Mouse (Mus musculus) liver, postnatal 0 days (tissue): ENCODE results near the gene Igfbp5. TPM values are rescaled to one million over a fixed set of nuclear protein-coding genes. Genes with fewer than 3 reads are reported as not detected.

Experiments used
- ATAC-seq: fragments of 200-750 bp; cut with Nextera tagmentation; 2 replicates; pipeline ENCODE4 v1.8.0; 2017; ENCODE audit warnings: mild to moderate bottlenecking, moderate library complexity
- DNase-seq: peaks from one replicate; pipeline ENCODE4 v3.0.0-alpha.2; 2016
- H3K27ac ChIP-seq: fragments of 300-500 bp; sonication (generic); 2 replicates; pipeline ENCODE4 v1.5.1; 2014; ENCODE audit warnings: antibody characterized with exemption, moderate library complexity, mild to moderate bottlenecking, low read depth
- H3K27me3 ChIP-seq: fragments of 300-500 bp; sonication (generic); 2 replicates; pipeline ENCODE4 v1.6.1; 2014; ENCODE audit warnings: low read length, control low read depth, mixed read lengths; ENCODE audit not compliant: insufficient read depth
- H3K36me3 ChIP-seq: fragments of 300-500 bp; sonication (generic); replicated peaks from 2 replicates; pipeline ENCODE4 v1.6.1; 2014; ENCODE audit warnings: mild to moderate bottlenecking, control low read depth, low read length, moderate library complexity, mixed read lengths; ENCODE audit not compliant: insufficient read depth
- H3K4me1 ChIP-seq: fragments of 300-500 bp; sonication (generic); 2 replicates; pipeline ENCODE4 v1.6.1; 2014; ENCODE audit warnings: antibody characterized with exemption, mild to moderate bottlenecking, control low read depth; ENCODE audit not compliant: insufficient read depth
- H3K4me2 ChIP-seq: fragments of 300-500 bp; sonication (generic); 2 replicates; pipeline ENCODE4 v1.6.1; 2014; ENCODE audit warnings: low read depth, mild to moderate bottlenecking, low read length, moderate library complexity, mixed read lengths
- H3K4me3 ChIP-seq: fragments of 300-500 bp; sonication (generic); 2 replicates; pipeline ENCODE4 v1.5.1; 2014; ENCODE audit warnings: low read depth, low read length
- H3K9ac ChIP-seq: fragments of 300-500 bp; sonication (generic); replicated peaks from 2 replicates; pipeline ENCODE4 v1.6.1; 2014; ENCODE audit warnings: mild to moderate bottlenecking, moderate library complexity
- H3K9me3 ChIP-seq: fragments of 300-500 bp; sonication (generic); 2 replicates; pipeline ENCODE4 v1.6.1; 2016; ENCODE audit warnings: mild to moderate bottlenecking, control low read depth, low read length, mixed read lengths
- CTCF ChIP-seq: sonication (generic); IDR thresholded peaks from 2 replicates; pipeline ENCODE4 v1.5.1; 2016; ENCODE audit warnings: antibody characterized with exemption, low read depth
- EP300 ChIP-seq: IDR thresholded peaks from 2 replicates; pipeline ENCODE4 v1.6.1; 2016; ENCODE audit warnings: antibody characterized with exemption, low read depth, mild to moderate bottlenecking
- WGBS: fragments of 180-500 bp; shearing (Covaris S2); extraction: QIAGEN DNeasy Blood & Tissue Kit; methylation state at CpG from one replicate; pipeline ENCODE4 v1.1.7; 2014; ENCODE audit not compliant: insufficient replicate concordance; 5-methylcytosine and 5-hydroxymethylcytosine counted together
- polyA plus RNA-seq: library from polyadenylated mRNA; unstranded; fragments of >200 nt; fragmentation: Nextera tagmentation; extraction: Ambion mirVana; gene quantifications from 2 replicates; pipeline ENCODE4 v1.2.1, GENCODE M21; 2015

Gene Igfbp5
- polyA plus RNA-seq, 1 experiment from 2014 or later: 2.4 TPM

DNA sequence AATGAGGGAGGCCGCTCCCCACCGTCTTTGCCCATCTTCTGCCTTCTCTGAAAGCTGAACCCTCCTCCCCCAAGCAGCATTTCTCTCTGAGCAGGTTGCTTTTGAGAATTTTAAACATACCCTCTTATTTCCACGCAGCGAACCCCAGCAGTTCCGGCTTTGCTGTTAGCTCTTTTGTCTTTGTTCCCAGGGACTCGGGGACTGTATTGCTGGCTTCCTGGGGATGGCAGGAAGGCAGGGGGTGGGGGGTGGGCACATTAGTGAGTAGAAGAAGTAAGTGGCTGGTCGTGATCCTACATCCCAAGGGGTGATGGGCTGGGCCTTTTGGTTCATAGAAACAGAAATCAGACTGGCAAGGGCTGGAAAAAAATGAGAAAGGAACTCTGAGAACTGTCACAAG, 47.8 kb downstream of the Igfbp5 start:
- Histone ChIP-seq H3K4me1 (peaks cover 8% of the 10 kb centered on the region; the same call in 1 of the 2 replicates), H3K27ac (0 out of 2 replicates have a peak overlapping the region, but pooled peaks have one; percentile 3), H3K36me3 (0 out of 2 replicates have a peak, but pooled peaks cover 5% of the 10 kb centered on the region), H3K4me3 (peak overlapping the region; percentile 61), H3K4me2 (peak overlapping the region; percentile 66), H3K9ac (peak overlapping the region; percentile 80), H3K9me3 (no peaks in the 10 kb centered on the region), H3K27me3 (peaks cover 20% of the 10 kb centered on the region)
- 11% methylated on average over 7 of the region's 7 CpGs for WGBS
- DNase-seq (no peak), ATAC-seq (no peak)
- TF ChIP-seq CTCF (no peak), EP300 (no peak)

DNA sequence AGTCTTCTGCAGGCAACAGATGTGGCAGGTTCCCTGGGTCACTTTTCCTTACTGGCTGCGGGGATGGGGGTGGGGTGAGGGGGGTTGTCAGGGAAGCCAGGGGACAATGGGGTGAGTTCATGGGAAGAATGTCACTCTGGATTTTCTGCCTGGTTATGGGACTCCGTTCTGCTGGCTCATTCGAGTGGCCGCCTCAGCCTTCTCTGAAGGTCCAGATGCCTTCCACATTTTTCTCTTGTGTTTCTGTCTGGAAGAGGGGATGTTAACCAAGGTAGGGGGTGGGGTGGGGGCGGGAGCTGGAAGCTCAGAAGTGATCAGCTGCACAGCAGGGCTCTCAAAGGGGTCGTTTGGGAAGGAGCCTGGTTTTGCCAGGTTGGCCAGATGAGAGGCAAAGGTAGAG, 48.2 kb downstream of the Igfbp5 start:
- 0 out of 2 replicates have a peak, but pooled peaks cover 5% of the 10 kb centered on the region for H3K36me3 ChIP-seq
- H3K9ac ChIP-seq: peak overlapping the region; percentile 80
- peaks cover 8% of the 10 kb centered on the region; the same call in 1 of the 2 replicates for H3K4me1 ChIP-seq
- peak overlapping the region; percentile 66 for H3K4me2 ChIP-seq
- no peak for DNase-seq
- H3K27me3 ChIP-seq: peaks cover 20% of the 10 kb centered on the region
- 0 out of 2 replicates have a peak overlapping the region, but pooled peaks have one; percentile 3 for H3K27ac ChIP-seq
- no peaks in the 10 kb centered on the region for H3K9me3 ChIP-seq
- no peak for ATAC-seq
- H3K4me3 ChIP-seq: peak overlapping the region; percentile 61
- no peak for TF ChIP-seq CTCF
- 20% methylated on average over 6 of the region's 6 CpGs for WGBS

DNA sequence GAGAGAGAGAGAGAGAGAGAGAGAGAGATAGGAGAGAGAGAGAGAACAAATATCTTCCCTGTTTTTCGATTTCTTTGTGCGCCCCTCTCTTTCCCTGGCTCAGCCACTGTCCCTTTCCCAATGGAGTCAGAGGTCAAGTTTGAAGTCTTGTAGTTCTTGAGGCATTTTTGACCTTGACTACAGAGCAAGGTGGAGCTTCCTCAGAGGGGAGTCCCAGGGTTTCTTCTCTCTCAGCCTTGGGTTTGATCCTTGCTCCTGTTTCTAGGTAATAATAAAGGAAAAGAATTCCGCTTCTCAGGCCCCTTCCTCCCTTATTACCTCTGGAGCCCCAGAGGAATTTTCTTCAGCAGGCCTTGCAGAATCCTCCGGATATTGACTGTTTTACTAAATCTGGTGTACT, 48.8 kb downstream of the Igfbp5 start:
- Histone ChIP-seq H3K9me3 (no peaks in the 10 kb centered on the region), H3K27ac (peak overlapping the region; percentile 79; the same call in 1 of the 2 replicates), H3K36me3 (0 out of 2 replicates have a peak, but pooled peaks cover 5% of the 10 kb centered on the region), H3K4me1 (peaks cover 8% of the 10 kb centered on the region; the same call in 1 of the 2 replicates), H3K9ac (peak overlapping the region; percentile 80), H3K4me3 (peak overlapping the region; percentile 61), H3K27me3 (peaks cover 20% of the 10 kb centered on the region), H3K4me2 (peak overlapping the region; percentile 66)
- DNase-seq (no peak), ATAC-seq (no peak)
- WGBS: 25% methylated on average over 4 of the region's 4 CpGs
- TF ChIP-seq EP300 (no peak), CTCF (no peak)

DNA sequence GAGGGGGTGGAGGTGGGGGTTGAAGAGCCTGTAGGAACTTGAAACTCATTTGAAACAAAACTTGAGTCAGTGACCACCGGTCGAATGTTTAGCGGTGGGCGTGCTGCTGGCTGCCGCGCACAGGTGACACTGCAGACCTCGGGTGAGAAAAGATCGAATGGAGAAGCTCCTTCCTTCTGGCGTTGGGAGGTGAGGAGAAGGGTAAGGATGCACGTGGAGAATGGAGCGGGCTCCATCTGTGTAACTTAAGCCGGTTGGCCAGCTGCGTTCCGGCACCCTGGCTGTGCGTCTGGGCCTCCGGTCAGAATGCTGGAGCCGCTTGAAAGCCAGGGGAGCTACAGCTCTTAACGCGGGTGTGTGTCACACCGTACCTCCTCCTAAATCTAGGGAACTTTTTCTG, 49.4 kb downstream of the Igfbp5 start:
- TF ChIP-seq EP300: no peak
- no peak for TF ChIP-seq CTCF
- H3K4me2 ChIP-seq: no peak overlapping the region; the same call in 1 of the 2 replicates
- ATAC-seq (no peak), DNase-seq (no peak)
- WGBS: 1% methylated on average over 20 of the region's 20 CpGs
- H3K27me3 ChIP-seq: peaks cover 20% of the 10 kb centered on the region
- H3K9me3 ChIP-seq: no peaks in the 10 kb centered on the region
- H3K4me1 ChIP-seq: peaks cover 6% of the 10 kb centered on the region; the same call in 1 of the 2 replicates
- peak overlapping the region; percentile 79 for H3K27ac ChIP-seq
- H3K4me3 ChIP-seq: peak overlapping the region; percentile 61
- H3K36me3 ChIP-seq: no peaks in the 10 kb centered on the region
- peak overlapping the region; percentile 80 for H3K9ac ChIP-seq

DNA sequence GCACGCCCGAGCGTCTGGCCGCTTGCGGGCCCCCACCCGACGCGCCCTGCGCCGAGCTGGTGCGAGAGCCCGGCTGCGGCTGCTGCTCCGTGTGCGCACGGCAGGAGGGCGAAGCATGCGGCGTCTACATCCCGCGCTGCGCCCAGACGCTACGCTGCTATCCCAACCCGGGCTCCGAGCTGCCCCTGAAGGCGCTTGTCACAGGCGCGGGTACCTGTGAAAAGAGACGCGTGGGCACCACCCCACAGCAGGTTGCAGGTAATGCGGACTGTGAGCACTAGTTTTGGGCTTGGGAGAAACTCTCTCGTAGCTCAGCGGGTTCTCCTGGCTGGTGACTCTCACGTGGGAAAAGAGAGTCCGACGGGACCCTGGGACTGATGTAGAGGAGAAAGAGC, 50.0 kb downstream of the Igfbp5 start:
- Histone ChIP-seq H3K4me3 (peak overlapping the region; percentile 61), H3K27ac (peak overlapping the region; percentile 79), H3K4me1 (peaks cover 5% of the 10 kb centered on the region; the same call in 1 of the 2 replicates), H3K27me3 (peaks cover 20% of the 10 kb centered on the region), H3K4me2 (peak overlapping the region; percentile 66), H3K9ac (peak overlapping the region; percentile 80), H3K36me3 (no peaks in the 10 kb centered on the region), H3K9me3 (no peaks in the 10 kb centered on the region)
- 6% methylated on average over 37 of the region's 37 CpGs for WGBS
- ATAC-seq: peak; percentile 17
- no peak for DNase-seq
- no peak for TF ChIP-seq CTCF
- no peak for TF ChIP-seq EP300

DNA sequence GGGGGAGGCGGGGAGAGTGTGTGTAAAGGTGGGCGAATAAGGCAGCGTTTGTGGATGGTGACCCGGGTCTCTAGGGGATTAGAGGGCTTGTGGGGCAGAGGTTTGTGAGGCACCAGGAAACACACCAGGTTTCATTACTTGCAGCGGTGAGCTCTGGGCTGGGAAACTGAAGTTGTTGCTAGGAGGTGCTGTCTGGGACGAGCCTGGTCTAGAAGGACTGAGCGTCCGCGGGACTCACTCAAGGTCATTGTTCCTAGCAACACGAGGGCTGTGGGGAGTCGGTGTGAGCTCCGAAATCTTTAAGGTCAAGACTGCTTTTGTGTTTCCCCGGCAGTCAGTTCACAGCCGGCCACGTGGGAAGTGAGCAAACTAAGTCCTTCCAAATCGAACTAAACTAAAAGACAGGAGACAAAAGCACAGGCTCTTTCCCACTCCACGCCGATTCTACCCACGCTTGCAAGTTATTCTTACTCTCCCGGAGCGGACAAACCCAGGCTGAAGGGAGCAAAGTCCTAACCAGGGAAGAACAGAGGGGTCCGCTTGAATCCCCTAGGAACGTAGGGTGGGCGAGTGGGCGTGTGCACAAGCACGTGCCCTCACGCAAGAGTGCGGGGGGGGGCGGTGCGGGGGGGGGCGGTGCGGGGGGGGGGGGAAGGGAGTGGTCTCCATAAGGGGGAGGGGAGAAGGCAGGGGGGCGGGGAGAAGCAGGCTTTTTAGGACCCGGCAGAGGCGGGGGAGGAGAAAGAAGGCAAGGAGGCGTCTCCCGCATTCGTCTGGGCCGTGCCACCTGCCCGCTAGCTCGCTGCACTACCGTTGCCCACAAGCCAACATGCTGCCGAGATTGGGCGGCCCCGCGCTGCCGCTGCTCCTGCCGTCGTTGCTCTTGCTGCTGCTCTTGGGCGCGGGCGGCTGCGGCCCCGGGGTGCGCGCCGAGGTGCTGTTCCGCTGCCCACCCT, 50.7 kb downstream of the Igfbp5 start, which contains the start of gene Igfbp2:
Gene Igfbp2, plus strand, starts transcription at position 753 of the 956 bp plus-strand sequence.
- H3K4me1 ChIP-seq: peaks cover 5% of the 10 kb centered on the region; the same call in 1 of the 2 replicates
- ATAC-seq (peak; percentile 86), DNase-seq (peak; percentile 77)
- H3K4me2 ChIP-seq: peak within 1 kb of the TSS; percentile 66
- peaks cover 20% of the 10 kb centered on the region for H3K27me3 ChIP-seq
- TF ChIP-seq CTCF (no peak), EP300 (no peak)
- no peaks in the 10 kb centered on the region for H3K9me3 ChIP-seq
- H3K4me3 ChIP-seq: peak within 1 kb of the TSS; percentile 61
- WGBS: 2% methylated on average over 31 of the region's 58 CpGs
- peak within 1 kb of the TSS; percentile 79 for H3K27ac ChIP-seq
- peak within 1 kb of the TSS; percentile 80 for H3K9ac ChIP-seq
- H3K36me3 ChIP-seq: no peaks in the 10 kb centered on the region
